Mouse (Mus musculus): ENCODE data around the gene Proser2. TPM values are rescaled to one million over a fixed set of nuclear protein-coding genes. Genes with fewer than 3 reads are reported as not detected.

Proser2 gene
- polyA plus RNA-seq, 1 experiment from 2014 or later, result 14.1 TPM

DNA sequence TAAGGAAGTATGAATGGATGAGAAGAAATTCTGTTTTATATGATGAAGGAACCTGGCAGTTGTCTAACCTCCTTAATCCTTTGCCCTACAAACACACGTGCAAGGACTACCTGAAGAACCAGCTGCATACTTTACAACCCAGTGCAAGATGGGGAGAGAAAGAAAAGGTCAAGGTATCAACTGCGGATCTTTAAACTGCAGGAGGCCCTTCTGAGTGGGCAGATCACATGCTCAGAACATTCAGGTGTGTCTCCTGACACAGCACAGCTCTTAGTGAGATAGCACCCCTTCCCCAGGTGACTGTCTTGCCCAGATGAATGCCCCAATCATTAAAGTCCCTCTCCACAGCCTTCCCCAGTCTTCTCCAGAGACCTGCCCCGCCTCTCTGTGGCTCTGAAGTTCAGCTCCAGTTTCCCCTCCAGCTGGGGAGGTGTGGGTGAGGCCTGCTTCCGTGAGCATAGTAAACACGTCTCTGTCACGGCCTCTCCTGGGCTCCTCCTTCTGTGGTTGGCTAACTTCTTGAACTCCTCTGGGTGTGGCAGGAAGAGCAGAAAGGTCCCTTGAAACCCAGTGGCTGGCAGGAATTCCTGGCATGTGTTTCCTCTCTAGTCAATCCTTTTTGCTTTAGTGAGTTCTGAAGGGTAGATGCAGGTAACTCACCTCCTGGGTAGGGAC lies 32.5 kb upstream of the Proser2 start:
- ATAC-seq (ENCODE audit: low FRiP score, low TSS enrichment), result peak; percentile 72
- no peak overlapping the region for H3K4me2 ChIP-seq (replicated peaks; ENCODE audit: low read depth, low read length)
- H3K36me3 ChIP-seq (ENCODE audit: insufficient read depth, low read length), result no peaks in the 10 kb centered on the region
- H3K27ac ChIP-seq (ENCODE audit: low read length), result no peak overlapping the region
- H3K4me3 ChIP-seq (ENCODE audit: low read length), result no peak overlapping the region
- WGBS, result 29% methylated on average over 6 of the region's 6 CpGs
- no peaks in the 10 kb centered on the region for H3K27me3 ChIP-seq (ENCODE audit: insufficient read depth, low read length)
- H3K9me3 ChIP-seq (ENCODE audit: low read length), result no peaks in the 10 kb centered on the region
- peaks cover 45% of the 10 kb centered on the region for H3K4me1 ChIP-seq (ENCODE audit: insufficient read depth, low read length)
- no peak overlapping the region for H3K9ac ChIP-seq (replicated peaks; ENCODE audit: low read length)

DNA sequence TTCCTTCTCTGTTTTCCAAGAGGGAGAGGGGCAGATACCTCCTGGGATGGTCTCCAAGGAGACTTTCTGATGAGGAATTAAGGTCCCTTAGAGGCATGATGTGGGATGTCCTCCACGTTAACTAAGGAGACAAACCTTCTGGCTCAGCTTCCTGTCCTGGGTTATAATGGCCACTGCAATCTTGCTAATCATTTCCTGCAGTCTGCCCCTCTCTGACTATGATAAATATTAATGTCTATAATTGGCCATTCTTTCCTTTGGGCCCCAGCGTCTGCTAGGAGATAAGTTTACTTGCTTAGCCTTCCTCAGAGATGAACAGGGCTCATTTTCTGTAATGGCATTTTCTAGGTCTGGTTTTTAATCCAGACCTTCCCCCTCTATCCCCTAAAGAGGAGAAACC lies 29.7 kb upstream of the Proser2 start:
- Histone ChIP-seq H3K4me1 (ENCODE audit: insufficient read depth, low read length) (peaks cover 33% of the 10 kb centered on the region; the same call in 1 of the 2 replicates), H3K9me3 (ENCODE audit: low read length) (no peaks in the 10 kb centered on the region), H3K27ac (ENCODE audit: low read length) (no peak overlapping the region), H3K4me3 (ENCODE audit: low read length) (no peak overlapping the region), H3K9ac (replicated peaks; ENCODE audit: low read length) (no peak overlapping the region), H3K4me2 (replicated peaks; ENCODE audit: low read depth, low read length) (no peak overlapping the region), H3K36me3 (ENCODE audit: insufficient read depth, low read length) (no peaks in the 10 kb centered on the region), H3K27me3 (ENCODE audit: insufficient read depth, low read length) (no peaks in the 10 kb centered on the region)
- WGBS, result 39% methylated on average over 2 of the region's 2 CpGs
- ATAC-seq (ENCODE audit: low FRiP score, low TSS enrichment), result no peak

DNA sequence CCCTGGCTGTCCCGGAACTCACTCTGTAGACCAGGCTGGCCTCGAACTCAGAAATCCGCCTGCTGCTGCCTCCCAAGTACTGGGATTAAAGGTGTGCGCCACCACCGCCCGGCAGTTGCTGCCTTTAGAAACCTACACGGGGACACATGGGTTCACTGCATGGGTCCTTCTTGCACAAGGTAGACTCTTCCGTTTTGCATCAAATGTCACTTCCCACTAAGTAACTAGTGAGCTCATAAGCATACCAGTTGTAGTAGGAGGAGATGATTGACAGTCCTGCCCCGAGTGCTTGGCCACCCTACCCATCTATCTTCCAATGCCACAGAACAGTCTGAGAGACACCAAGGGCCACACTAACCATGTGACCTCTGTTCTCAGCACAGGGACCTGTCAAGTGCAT lies 29.2 kb upstream of the Proser2 start:
- H3K9me3 ChIP-seq (ENCODE audit: low read length), result no peaks in the 10 kb centered on the region
- no peaks in the 10 kb centered on the region for H3K27me3 ChIP-seq (ENCODE audit: insufficient read depth, low read length)
- no peak overlapping the region for H3K9ac ChIP-seq (replicated peaks; ENCODE audit: low read length)
- H3K36me3 ChIP-seq (ENCODE audit: insufficient read depth, low read length), result no peaks in the 10 kb centered on the region
- H3K4me2 ChIP-seq (replicated peaks; ENCODE audit: low read depth, low read length), result no peak overlapping the region
- H3K4me3 ChIP-seq (ENCODE audit: low read length), result no peak overlapping the region
- H3K4me1 ChIP-seq (ENCODE audit: insufficient read depth, low read length), result peaks cover 28% of the 10 kb centered on the region; the same call in 1 of the 2 replicates
- H3K27ac ChIP-seq (ENCODE audit: low read length), result no peak overlapping the region
- 0 out of 2 replicates have a peak, but pooled peaks have one; percentile 13 for ATAC-seq (ENCODE audit: low FRiP score, low TSS enrichment)
- 89% methylated on average over 9 of the region's 9 CpGs for WGBS

DNA sequence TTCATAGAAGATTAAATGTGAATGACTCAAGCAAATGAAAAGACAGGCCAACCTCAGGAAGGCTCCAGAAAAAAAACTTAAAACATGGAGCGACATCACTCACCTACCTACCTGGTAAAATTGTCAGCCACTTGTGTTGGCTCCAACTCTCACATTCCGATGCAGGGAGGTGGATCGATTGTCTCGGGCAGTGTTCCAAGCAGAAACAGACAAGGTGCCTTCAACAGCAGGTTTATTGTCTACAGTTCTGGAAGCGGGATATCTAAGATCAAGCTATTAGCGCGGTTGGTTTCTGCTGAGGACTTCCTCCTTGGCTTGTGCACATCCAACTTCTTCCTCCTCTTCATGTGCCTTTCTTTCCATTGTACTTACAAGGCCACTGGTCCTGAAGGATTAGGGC lies 27.6 kb upstream of the Proser2 start:
- H3K4me1 ChIP-seq (ENCODE audit: insufficient read depth, low read length), result peaks cover 22% of the 10 kb centered on the region; the same call in 1 of the 2 replicates
- H3K27me3 ChIP-seq (ENCODE audit: insufficient read depth, low read length), result no peaks in the 10 kb centered on the region
- no peak overlapping the region for H3K27ac ChIP-seq (ENCODE audit: low read length)
- no peak overlapping the region for H3K9ac ChIP-seq (replicated peaks; ENCODE audit: low read length)
- H3K4me3 ChIP-seq (ENCODE audit: low read length), result no peak overlapping the region
- H3K4me2 ChIP-seq (replicated peaks; ENCODE audit: low read depth, low read length), result no peak overlapping the region
- H3K36me3 ChIP-seq (ENCODE audit: insufficient read depth, low read length), result no peaks in the 10 kb centered on the region
- ATAC-seq (ENCODE audit: low FRiP score, low TSS enrichment), result no peak
- H3K9me3 ChIP-seq (ENCODE audit: low read length), result no peaks in the 10 kb centered on the region
- WGBS, result 82% methylated on average over 7 of the region's 7 CpGs

DNA sequence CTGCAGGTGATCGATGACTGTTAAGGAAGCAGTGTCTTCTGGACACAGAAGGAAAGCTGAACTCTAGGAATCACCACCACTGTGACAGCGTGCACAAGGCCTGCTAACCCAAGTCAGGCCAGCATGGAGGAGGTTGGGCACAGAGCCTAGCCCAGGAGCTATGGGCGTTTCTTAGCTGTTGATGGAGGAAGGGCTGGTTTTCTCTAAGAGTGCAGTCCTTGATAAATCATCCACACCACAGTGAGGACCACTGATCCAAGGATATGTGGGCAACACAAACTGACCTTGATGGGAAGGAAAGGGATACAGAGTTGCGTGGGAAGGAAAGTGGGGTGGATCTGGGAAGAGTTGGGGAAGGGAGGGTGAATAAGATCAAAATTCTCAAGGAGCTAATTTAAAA lies 27.2 kb upstream of the Proser2 start:
- no peak for ATAC-seq (ENCODE audit: low FRiP score, low TSS enrichment)
- H3K27me3 ChIP-seq (ENCODE audit: insufficient read depth, low read length), result no peaks in the 10 kb centered on the region
- no peak overlapping the region for H3K9ac ChIP-seq (replicated peaks; ENCODE audit: low read length)

DNA sequence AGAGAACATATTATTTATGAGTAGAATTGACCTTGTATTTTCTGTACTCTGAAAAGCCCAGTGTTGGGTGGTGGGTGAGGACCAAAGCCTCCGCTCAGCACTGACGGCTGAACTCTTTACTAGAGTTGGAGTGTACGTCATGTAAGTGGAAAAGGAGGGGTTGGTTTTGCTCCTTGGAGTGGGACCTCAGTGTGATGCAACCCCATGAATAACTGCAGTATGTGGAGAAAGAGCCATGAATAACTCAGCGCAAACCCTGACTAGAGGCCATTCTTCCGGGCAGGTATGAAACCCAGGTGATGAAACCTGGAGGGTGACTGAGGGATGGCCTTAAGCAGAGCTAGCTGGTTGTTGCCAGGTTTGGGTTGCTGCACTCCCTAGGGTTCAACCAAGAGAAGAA lies 19.8 kb upstream of the Proser2 start:
- no peak overlapping the region for H3K27ac ChIP-seq (ENCODE audit: low read length)
- no peaks in the 10 kb centered on the region for H3K27me3 ChIP-seq (ENCODE audit: insufficient read depth, low read length)
- no peak overlapping the region for H3K9ac ChIP-seq (replicated peaks; ENCODE audit: low read length)
- 84% methylated on average over 5 of the region's 5 CpGs for WGBS
- no peaks in the 10 kb centered on the region for H3K36me3 ChIP-seq (ENCODE audit: insufficient read depth, low read length)
- no peaks in the 10 kb centered on the region for H3K9me3 ChIP-seq (ENCODE audit: low read length)
- H3K4me2 ChIP-seq (replicated peaks; ENCODE audit: low read depth, low read length), result no peak overlapping the region
- no peaks in the 10 kb centered on the region for H3K4me1 ChIP-seq (ENCODE audit: insufficient read depth, low read length)
- H3K4me3 ChIP-seq (ENCODE audit: low read length), result no peak overlapping the region
- no peak for ATAC-seq (ENCODE audit: low FRiP score, low TSS enrichment)

More for the DNA sequence above, 27.2 kb upstream of the Proser2 start:
- Histone ChIP-seq H3K9me3 (ENCODE audit: low read length) (no peaks in the 10 kb centered on the region), H3K4me1 (ENCODE audit: insufficient read depth, low read length) (peaks cover 18% of the 10 kb centered on the region; the same call in 1 of the 2 replicates), H3K4me2 (replicated peaks; ENCODE audit: low read depth, low read length) (no peak overlapping the region), H3K4me3 (ENCODE audit: low read length) (no peak overlapping the region), H3K27ac (ENCODE audit: low read length) (no peak overlapping the region), H3K36me3 (ENCODE audit: insufficient read depth, low read length) (no peaks in the 10 kb centered on the region)
- 77% methylated on average over 4 of the region's 4 CpGs for WGBS

DNA sequence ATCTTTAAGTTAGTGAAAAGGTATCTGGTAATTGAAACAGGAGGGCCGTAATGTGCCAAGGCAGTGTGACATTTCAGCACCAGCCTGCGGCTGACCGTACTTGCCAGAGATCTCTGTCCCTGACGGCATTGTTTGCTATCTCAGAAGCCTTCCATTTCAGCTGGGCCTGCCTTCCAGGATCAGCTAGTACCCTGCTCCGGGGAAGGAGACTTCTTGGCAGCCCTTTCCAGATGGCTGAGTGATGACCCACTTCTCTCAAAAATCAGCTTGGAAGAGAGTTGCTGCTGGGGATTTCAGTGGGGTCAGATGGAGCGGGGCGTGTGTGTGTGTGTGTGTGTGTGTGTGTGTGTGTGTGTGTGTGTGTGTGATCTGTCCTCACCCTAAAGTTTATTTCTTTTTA lies 16.9 kb upstream of the Proser2 start:
- no peak overlapping the region for H3K4me2 ChIP-seq (replicated peaks; ENCODE audit: low read depth, low read length)
- H3K9me3 ChIP-seq (ENCODE audit: low read length), result no peaks in the 10 kb centered on the region
- no peaks in the 10 kb centered on the region for H3K27me3 ChIP-seq (ENCODE audit: insufficient read depth, low read length)
- H3K27ac ChIP-seq (ENCODE audit: low read length), result no peak overlapping the region
- no peak overlapping the region for H3K4me3 ChIP-seq (ENCODE audit: low read length)
- H3K36me3 ChIP-seq (ENCODE audit: insufficient read depth, low read length), result no peaks in the 10 kb centered on the region
- H3K4me1 ChIP-seq (ENCODE audit: insufficient read depth, low read length), result no peaks in the 10 kb centered on the region
- no peak for ATAC-seq (ENCODE audit: low FRiP score, low TSS enrichment)
- WGBS, result 61% methylated on average over 7 of the region's 7 CpGs
- H3K9ac ChIP-seq (replicated peaks; ENCODE audit: low read length), result no peak overlapping the region

DNA sequence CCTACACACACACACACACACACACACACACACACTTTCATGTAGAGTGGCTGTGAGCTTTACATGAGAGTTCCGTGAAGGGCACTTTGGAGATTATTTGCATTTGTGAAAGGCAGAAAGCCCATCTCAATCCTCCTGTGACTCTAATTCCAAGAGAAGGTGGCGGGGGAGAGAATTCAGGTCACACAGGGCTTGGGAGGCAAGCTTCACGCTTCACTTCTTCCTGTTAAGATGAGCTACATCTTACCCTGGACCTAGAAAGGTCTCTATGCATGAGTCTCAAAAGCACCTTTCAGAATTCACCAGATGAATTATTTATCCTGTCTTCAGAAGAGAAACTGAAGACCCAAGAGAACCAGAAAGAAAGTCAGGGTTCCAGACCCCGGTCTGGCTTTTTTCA lies 16.2 kb upstream of the Proser2 start:
- Histone ChIP-seq H3K4me3 (ENCODE audit: low read length) (no peak overlapping the region), H3K27ac (ENCODE audit: low read length) (no peak overlapping the region), H3K27me3 (ENCODE audit: insufficient read depth, low read length) (no peaks in the 10 kb centered on the region), H3K36me3 (ENCODE audit: insufficient read depth, low read length) (no peaks in the 10 kb centered on the region), H3K4me2 (replicated peaks; ENCODE audit: low read depth, low read length) (no peak overlapping the region), H3K9ac (replicated peaks; ENCODE audit: low read length) (no peak overlapping the region), H3K4me1 (ENCODE audit: insufficient read depth, low read length) (peaks cover 3% of the 10 kb centered on the region), H3K9me3 (ENCODE audit: low read length) (no peaks in the 10 kb centered on the region)
- WGBS, result 52% methylated on average over 4 of the region's 4 CpGs
- no peak for ATAC-seq (ENCODE audit: low FRiP score, low TSS enrichment)

DNA sequence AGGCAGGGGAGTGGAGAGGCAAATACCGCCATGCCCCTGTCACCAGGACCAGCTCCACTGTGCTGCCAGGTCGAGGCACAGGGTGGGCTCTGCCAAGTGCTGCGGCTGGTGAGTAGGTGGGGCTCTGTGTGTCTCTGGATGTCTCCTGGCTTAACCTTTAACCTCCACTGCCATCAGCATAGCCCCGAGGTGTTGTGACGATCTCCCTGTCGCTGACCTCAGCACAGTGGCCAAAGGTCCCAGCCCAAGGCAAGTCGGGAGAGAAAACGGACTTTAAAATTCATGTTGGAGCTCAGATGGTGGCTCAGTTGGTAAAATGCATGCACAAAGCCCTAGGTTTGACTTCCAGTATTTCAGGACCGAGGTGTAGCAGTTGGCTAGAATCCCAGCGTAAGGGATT lies 15.6 kb upstream of the Proser2 start:
- no peaks in the 10 kb centered on the region for H3K9me3 ChIP-seq (ENCODE audit: low read length)
- no peaks in the 10 kb centered on the region for H3K36me3 ChIP-seq (ENCODE audit: insufficient read depth, low read length)
- H3K4me3 ChIP-seq (ENCODE audit: low read length), result no peak overlapping the region
- ATAC-seq (ENCODE audit: low FRiP score, low TSS enrichment), result peak; percentile 25; the same call in 1 of the 2 replicates
- H3K27me3 ChIP-seq (ENCODE audit: insufficient read depth, low read length), result no peaks in the 10 kb centered on the region
- peaks cover 8% of the 10 kb centered on the region for H3K4me1 ChIP-seq (ENCODE audit: insufficient read depth, low read length)
- H3K27ac ChIP-seq (ENCODE audit: low read length), result no peak overlapping the region
- no peak overlapping the region for H3K4me2 ChIP-seq (replicated peaks; ENCODE audit: low read depth, low read length)
- 57% methylated on average over 10 of the region's 10 CpGs for WGBS
- no peak overlapping the region for H3K9ac ChIP-seq (replicated peaks; ENCODE audit: low read length)

DNA sequence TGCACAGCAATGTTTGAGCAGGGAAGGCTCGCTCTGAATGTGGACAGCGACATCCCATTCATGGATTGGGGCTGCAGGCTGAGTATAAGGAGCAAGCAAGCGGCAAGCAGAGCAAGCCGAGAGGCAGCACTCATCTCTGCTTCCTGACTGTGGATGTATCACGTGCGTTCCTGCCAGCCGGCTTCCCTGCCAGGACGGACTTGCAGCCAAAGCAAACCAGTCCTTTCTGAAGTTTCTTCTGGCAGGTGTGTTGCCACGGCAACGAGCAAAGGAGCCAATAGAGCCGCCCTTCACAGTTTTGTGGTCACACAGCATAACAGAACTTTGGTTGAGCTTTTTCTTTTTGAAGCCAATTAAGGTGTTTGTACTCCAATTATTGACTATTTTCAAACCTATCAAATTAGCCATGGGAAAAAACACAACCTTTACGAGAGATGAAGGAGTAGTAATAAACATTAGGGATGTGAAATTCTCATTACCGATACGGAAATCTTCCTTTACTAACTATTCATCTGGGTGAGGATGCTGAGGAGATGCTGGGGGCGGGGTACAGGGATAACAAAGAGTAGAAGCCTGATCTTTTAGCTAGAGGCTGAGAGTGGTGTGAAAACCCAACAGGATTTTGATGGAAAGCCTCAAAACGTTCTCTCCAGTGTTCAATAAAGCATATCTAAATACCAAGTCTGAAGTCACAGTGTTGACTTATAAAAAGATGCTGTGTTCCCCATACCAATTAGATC lies 13.1 kb upstream of the Proser2 start:
- H3K27ac ChIP-seq (ENCODE audit: low read length), result no peak overlapping the region
- no peaks in the 10 kb centered on the region for H3K36me3 ChIP-seq (ENCODE audit: insufficient read depth, low read length)
- no peak for ATAC-seq (ENCODE audit: low FRiP score, low TSS enrichment)
- WGBS, result 78% methylated on average over 16 of the region's 16 CpGs
- H3K9me3 ChIP-seq (ENCODE audit: low read length), result no peaks in the 10 kb centered on the region
- no peak overlapping the region for H3K9ac ChIP-seq (replicated peaks; ENCODE audit: low read length)
- no peaks in the 10 kb centered on the region for H3K27me3 ChIP-seq (ENCODE audit: insufficient read depth, low read length)
- H3K4me3 ChIP-seq (ENCODE audit: low read length), result no peak overlapping the region
- H3K4me1 ChIP-seq (ENCODE audit: insufficient read depth, low read length), result peaks cover 10% of the 10 kb centered on the region
- H3K4me2 ChIP-seq (replicated peaks; ENCODE audit: low read depth, low read length), result no peak overlapping the region
